Mouse (Mus musculus) lung, adult 2 months (tissue): ENCODE results near the gene Zcchc24.

Experiments used
- CTCF ChIP-seq: fragments of 200-500 bp; IDR thresholded peaks from 2 replicates; pipeline ENCODE4 v1.5.1; 2011; ENCODE audit warnings: mild to moderate bottlenecking, low read length, control low read depth; ENCODE audit not compliant: insufficient read depth
- POLR2A ChIP-seq: fragments of 200-500 bp; IDR thresholded peaks from 2 replicates; pipeline ENCODE4 v1.6.1; 2011; ENCODE audit warnings: low read depth, mild to moderate bottlenecking, control low read depth, low read length, borderline replicate concordance; ENCODE audit errors: extremely low read depth

DNA sequence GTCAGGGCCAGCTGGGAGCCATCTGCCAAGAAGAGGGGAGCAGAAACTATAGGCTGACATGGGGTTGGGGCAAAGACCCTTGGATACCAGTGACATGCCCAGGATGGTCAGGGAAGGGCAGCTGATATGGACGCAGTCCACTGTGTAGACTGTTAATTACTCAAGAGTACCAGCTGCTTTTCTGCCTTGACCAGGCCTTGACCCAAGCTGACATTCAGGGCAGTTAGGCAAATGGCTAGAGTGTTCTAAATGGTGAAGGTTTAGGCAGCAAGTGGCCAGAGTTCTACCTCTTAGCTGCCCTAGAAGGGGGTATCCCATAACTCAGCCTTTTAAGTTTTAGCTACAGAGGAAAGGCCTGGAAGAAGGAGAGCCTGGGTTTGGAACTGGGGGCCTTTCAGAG is 52.3 kb downstream of the Zcchc24 start:
- TF ChIP-seq CTCF: no peak
- TF ChIP-seq POLR2A: no peak
